Mouse (Mus musculus) midbrain, embryonic 11.5 days (tissue): ENCODE results near the gene Dusp10. TPM values are rescaled to one million over a fixed set of nuclear protein-coding genes. Genes with fewer than 3 reads are reported as not detected.

ENCODE experiments used
- ATAC-seq: fragments of 200-750 bp; cut with Nextera tagmentation; 2 replicates; pipeline ENCODE4 v1.8.0; 2017; ENCODE audit warnings: moderate TSS enrichment, moderate library complexity; ENCODE audit not compliant: low FRiP score
- DNase-seq: peaks from one replicate; pipeline ENCODE4 v3.0.0; 2015; ENCODE audit warnings: low spot score; ENCODE audit errors: missing footprints
- H3K27ac ChIP-seq: fragments of 300-500 bp; sonication (generic); 2 replicates; pipeline ENCODE4 v1.5.1; 2014; ENCODE audit warnings: low read depth, low read length
- H3K27me3 ChIP-seq: fragments of 300-500 bp; sonication (generic); 2 replicates; pipeline ENCODE4 v1.6.1; 2014; ENCODE audit warnings: mild to moderate bottlenecking, low read length, moderate library complexity, mixed read lengths; ENCODE audit not compliant: control insufficient read depth, insufficient read depth
- H3K36me3 ChIP-seq: fragments of 300-500 bp; sonication (generic); 2 replicates; pipeline ENCODE4 v1.6.1; 2014; ENCODE audit warnings: mild to moderate bottlenecking, low read length, moderate library complexity, mixed read lengths; ENCODE audit not compliant: control insufficient read depth, insufficient read depth
- H3K4me1 ChIP-seq: fragments of 300-500 bp; sonication (generic); 2 replicates; pipeline ENCODE4 v1.6.1; 2014; ENCODE audit warnings: low read length; ENCODE audit not compliant: control insufficient read depth, insufficient read depth
- H3K4me2 ChIP-seq: fragments of 300-500 bp; sonication (generic); 2 replicates; pipeline ENCODE4 v1.6.1; 2014; ENCODE audit warnings: mild to moderate bottlenecking, moderate library complexity
- H3K4me3 ChIP-seq: fragments of 300-500 bp; sonication (generic); 2 replicates; pipeline ENCODE4 v1.5.1; 2014; ENCODE audit warnings: low read depth, low read length
- H3K9ac ChIP-seq: fragments of 300-500 bp; sonication (generic); 2 replicates; pipeline ENCODE4 v1.6.1; 2014; ENCODE audit warnings: low read length
- H3K9me3 ChIP-seq: fragments of 300-500 bp; sonication (generic); 2 replicates; pipeline ENCODE4 v1.6.1; 2016; ENCODE audit warnings: low read length; ENCODE audit not compliant: control insufficient read depth
- WGBS: fragments of 180-500 bp; shearing (Covaris S2); extraction: QIAGEN DNeasy Blood & Tissue Kit; methylation state at CpG from one replicate; pipeline ENCODE4 v1.1.7; 2014; 5-methylcytosine and 5-hydroxymethylcytosine counted together
- polyA plus RNA-seq: library from polyadenylated mRNA; unstranded; fragments of >200 nt; fragmentation: Nextera tagmentation; extraction: Ambion mirVana; gene quantifications from 2 replicates; pipeline ENCODE4 v1.2.1, GENCODE M21; 2014

The Dusp10 gene
- polyA plus RNA-seq, 1 experiment from 2014 or later: 9.0 TPM

DNA sequence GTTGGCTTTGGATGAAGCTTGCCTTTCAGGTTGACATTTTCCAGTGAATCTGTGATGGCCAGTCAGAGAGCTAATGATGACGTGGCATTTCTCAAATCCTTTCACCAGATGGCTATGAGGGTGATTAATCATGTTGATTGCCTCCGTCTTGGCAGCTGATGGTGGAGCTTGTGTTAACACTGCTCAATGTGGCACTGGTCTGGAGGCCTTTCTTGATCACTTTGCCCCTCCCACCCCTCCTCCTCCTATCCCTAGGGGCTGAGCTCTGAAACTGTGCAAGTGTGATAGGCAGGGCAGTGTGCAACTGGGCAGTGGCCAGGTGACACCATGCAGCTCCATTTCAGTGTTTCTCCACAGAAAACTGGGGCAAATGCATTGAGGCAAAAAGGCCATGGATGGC lies 8.8 kb upstream of the Dusp10 start:
- no peak overlapping the region for H3K27ac ChIP-seq
- H3K4me1 ChIP-seq: no peaks in the 10 kb centered on the region
- no peaks in the 10 kb centered on the region for H3K36me3 ChIP-seq
- H3K27me3 ChIP-seq: no peaks in the 10 kb centered on the region
- H3K4me3 ChIP-seq: no peak overlapping the region
- no peaks in the 10 kb centered on the region for H3K9me3 ChIP-seq
- DNase-seq: no peak
- no peak overlapping the region for H3K9ac ChIP-seq
- WGBS: 78% methylated on average over 2 of the region's 2 CpGs
- H3K4me2 ChIP-seq: no peak overlapping the region
- no peak for ATAC-seq

DNA sequence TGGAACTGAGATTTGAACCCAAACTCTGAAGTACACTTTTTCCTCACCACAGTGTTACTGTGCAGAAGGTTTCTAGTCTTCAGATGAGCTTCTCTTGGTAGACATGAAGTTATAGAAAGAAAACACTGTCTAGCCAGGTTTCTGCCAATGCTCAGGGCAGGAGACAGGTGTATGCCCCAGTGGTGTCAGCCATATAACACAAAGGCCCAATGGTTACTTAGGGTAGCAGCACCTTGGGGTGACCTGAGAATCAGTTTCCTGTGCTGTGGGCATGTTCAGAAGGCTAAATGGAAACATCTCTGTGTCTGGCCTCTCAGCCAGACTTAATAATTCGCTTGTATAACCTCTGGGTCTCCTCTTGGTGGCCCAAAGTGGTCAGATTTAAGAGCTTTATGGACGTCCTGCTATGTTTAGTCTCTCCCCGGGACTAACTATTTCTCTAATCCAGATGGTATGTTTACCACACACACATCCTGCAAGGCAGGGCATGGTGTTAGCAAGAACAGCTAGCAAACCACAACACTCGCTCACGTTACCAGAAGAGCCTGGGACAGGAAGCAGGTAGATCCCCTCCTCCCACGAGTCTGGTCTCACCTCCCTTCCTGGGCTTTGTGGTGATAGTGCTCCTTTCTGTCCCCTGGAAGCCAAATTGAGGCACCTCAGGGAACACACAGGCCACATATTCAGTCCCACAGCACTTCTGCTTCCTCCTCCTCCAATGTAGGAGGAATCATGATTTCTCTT lies 7.6 kb upstream of the Dusp10 start:
- no peaks in the 10 kb centered on the region for H3K9me3 ChIP-seq
- no peak overlapping the region for H3K4me2 ChIP-seq
- ATAC-seq (no peak), DNase-seq (no peak)
- H3K4me3 ChIP-seq: no peak overlapping the region
- H3K27ac ChIP-seq: no peak overlapping the region
- no peak overlapping the region for H3K9ac ChIP-seq
- 70% methylated on average over 6 of the region's 6 CpGs for WGBS
- no peaks in the 10 kb centered on the region for H3K4me1 ChIP-seq
- no peaks in the 10 kb centered on the region for H3K36me3 ChIP-seq
- no peaks in the 10 kb centered on the region for H3K27me3 ChIP-seq

DNA sequence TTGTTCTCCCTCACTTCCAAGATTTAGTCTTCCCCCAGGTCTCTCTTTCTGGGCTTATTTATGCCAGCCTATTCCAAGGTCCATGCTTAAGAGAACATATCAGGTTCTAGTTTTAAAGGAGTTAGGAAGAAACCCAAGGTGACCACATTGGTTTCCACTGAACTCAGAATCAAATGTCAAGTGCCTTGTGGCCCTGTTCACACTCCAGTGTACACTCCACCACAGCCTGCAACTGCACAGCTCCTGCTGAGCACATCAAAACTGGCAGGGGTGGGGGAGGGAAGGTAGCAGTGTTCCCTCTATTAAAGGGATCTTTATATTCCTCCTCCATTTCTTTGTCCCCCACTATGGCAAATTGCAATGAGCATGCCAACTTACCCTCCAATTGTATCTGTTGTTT lies 7.0 kb upstream of the Dusp10 start:
- no peak for ATAC-seq
- Histone ChIP-seq H3K4me3 (no peak overlapping the region), H3K36me3 (no peaks in the 10 kb centered on the region)

DNA sequence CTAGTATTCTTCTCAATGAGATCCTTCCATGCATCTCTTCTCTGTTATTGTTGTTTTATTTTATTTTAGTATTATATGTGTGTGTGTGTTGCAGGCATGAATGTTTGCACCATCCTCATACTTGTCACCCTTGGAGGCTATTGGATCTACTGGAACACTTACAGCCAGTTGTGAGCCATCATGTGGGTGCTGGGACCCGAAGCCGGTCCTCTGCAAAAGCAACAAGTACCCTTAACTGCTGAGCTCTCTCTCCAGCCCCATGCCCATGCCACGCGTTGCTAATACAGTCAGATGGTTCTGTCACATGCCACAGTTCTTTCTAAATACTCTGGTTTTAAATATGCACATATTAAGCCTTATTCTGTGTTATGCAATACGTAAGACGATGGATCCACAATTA lies 1.8 kb upstream of the Dusp10 start:
- Histone ChIP-seq H3K4me3 (no peak overlapping the region), H3K4me1 (no peaks in the 10 kb centered on the region), H3K27me3 (no peaks in the 10 kb centered on the region), H3K27ac (no peak overlapping the region), H3K9ac (no peak overlapping the region), H3K9me3 (no peaks in the 10 kb centered on the region), H3K36me3 (no peaks in the 10 kb centered on the region), H3K4me2 (no peak overlapping the region)
- DNase-seq: no peak
- 91% methylated on average over 6 of the region's 6 CpGs for WGBS
- no peak for ATAC-seq

More for the DNA sequence above, 7.0 kb upstream of the Dusp10 start:
- DNase-seq: no peak
- H3K27me3 ChIP-seq: no peaks in the 10 kb centered on the region
- H3K27ac ChIP-seq: no peak overlapping the region
- H3K4me1 ChIP-seq: no peaks in the 10 kb centered on the region
- no peak overlapping the region for H3K9ac ChIP-seq
- H3K4me2 ChIP-seq: no peak overlapping the region
- no peaks in the 10 kb centered on the region for H3K9me3 ChIP-seq

DNA sequence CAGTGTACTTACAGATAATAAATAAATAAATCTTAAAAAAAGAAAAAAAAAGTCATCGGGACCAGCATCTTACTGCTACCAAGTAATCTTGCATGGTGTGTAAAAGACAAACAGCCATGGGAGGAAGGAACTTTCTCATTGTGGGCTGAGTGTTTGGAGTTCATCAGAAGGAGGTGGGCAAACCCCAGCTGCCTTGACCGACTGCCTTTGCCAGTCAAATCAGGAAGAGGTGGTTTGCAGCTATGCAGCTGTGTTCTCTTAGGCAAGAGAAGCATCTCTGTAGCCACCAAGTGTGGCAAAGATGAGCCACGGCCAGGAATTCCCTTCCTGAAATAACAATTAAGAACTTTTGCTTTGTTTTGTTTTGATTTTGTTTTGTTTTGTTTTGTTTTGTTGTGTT lies 989 bp downstream of the Dusp10 start:
- ATAC-seq (no peak), DNase-seq (no peak)
- 84% methylated on average over 3 of the region's 3 CpGs for whole genome bisulfite sequencing
- peaks cover under 1% of the 10 kb centered on the region; the same call in 1 of the 2 replicates for H3K4me1 ChIP-seq
- H3K27ac ChIP-seq: no peak overlapping the region
- no peak overlapping the region for H3K4me3 ChIP-seq
- H3K9ac ChIP-seq: no peak overlapping the region
- H3K9me3 ChIP-seq: no peaks in the 10 kb centered on the region
- H3K4me2 ChIP-seq: no peak overlapping the region
- H3K36me3 ChIP-seq: no peaks in the 10 kb centered on the region
- no peaks in the 10 kb centered on the region for H3K27me3 ChIP-seq

DNA sequence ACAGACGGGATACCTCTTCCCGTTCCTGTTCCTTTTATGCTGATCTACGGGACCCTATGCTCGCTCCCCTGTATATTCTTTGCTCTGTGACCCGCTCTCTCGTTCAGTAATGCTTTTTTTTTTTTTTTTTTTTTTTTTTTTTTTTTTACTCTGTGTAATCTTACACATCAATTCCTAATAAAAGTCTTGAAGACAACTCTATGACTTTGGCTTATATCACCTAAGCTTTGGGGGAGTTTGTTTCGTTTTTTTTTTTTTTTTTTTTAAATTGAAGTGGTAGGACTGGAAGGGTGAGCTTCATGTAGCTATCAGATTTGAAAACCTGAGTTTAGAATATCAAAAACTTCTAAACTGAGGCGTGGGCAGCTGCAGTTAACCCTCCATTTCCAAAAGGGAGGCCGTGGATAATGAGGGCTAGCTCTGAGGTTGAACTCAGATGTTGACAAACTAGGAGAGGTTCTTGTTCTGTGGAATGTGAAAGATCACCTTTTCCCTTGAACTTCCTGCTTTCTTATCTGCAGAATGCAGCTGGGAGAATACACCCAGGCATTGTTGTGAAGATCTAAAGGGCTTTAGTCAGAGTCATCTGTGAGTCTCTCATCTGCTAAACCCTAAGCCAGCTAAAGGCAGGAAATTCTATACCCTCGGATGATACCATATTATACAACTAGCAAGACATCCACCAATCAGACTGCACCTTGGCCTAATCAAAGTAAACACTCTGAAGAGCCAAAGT lies 3.1 kb downstream of the Dusp10 start:
- no peak overlapping the region for H3K4me3 ChIP-seq
- 81% methylated on average over 10 of the region's 10 CpGs for WGBS
- no peaks in the 10 kb centered on the region for H3K27me3 ChIP-seq
- no peak overlapping the region for H3K4me2 ChIP-seq
- H3K9me3 ChIP-seq: no peaks in the 10 kb centered on the region
- no peaks in the 10 kb centered on the region for H3K36me3 ChIP-seq
- H3K9ac ChIP-seq: no peak overlapping the region
- ATAC-seq (no peak), DNase-seq (no peak)
- 0 out of 2 replicates have a peak overlapping the region, but pooled peaks have one; percentile 21 for H3K27ac ChIP-seq
- H3K4me1 ChIP-seq: peaks cover 4% of the 10 kb centered on the region; the same call in 1 of the 2 replicates

DNA sequence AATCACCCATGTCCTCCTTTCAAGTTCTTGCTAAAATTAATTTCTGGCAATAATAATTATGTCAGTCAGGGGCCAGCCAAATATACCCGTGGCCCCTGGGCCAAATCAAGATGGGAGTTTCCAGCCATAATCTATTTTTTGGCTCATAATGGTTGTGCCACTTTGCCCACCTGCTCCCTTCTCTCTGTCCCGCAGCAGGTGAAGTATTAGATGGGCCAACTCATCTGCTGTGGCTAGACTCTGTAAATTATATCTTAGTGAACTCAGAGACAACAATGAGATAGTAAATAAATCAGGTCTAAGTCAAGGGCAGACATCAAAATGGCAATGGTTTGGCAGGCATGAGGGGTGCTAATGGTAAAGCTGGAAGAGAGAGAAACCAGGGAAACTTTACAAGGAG lies 4.5 kb downstream of the Dusp10 start:
- Histone ChIP-seq H3K4me1 (peaks cover 4% of the 10 kb centered on the region; the same call in 1 of the 2 replicates), H3K27ac (no peak overlapping the region), H3K27me3 (no peaks in the 10 kb centered on the region), H3K9me3 (no peaks in the 10 kb centered on the region), H3K9ac (no peak overlapping the region), H3K4me3 (no peak overlapping the region), H3K4me2 (no peak overlapping the region), H3K36me3 (no peaks in the 10 kb centered on the region)
- WGBS: 87% methylated on average over 2 of the region's 2 CpGs
- ATAC-seq: no peak
- no peak for DNase-seq

DNA sequence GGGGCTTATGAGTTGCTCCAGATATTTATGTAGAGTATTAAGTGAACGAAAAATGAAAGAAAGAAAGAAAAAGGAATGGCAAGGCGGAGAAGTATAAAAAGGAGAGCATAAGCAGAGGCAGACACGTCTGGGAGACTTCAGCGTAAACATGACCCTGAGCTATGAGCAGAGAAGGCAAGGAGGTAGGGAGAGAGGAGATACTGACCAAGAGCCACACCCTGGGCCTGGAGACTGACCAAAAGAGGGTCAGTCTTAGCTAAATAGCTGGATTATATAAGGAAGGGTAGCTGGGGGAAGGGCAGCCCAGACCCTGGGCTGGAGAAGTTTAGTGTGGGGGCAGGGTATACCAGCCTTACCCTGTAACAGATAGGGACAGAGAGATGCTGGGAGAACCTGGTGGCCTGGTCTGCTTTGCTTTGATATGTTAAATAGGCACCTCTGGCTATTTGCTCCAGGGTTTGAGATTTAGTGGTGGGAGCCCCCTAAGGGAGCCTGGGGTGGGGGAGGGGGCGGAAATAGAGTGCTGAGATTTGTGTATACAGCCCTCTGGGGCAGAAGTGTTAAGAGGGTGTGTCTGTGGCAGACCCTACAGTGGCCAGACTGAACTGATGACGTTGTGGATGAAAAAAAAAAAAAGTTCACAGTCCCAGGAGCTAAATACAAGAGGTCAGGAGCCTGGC lies 6.1 kb downstream of the Dusp10 start:
- DNase-seq: no peak
- ATAC-seq: peak; percentile 50; the same call in 1 of the 2 replicates
- H3K36me3 ChIP-seq: no peaks in the 10 kb centered on the region
- no peak overlapping the region for H3K4me3 ChIP-seq
- WGBS: 51% methylated on average over 6 of the region's 6 CpGs
- peaks cover 4% of the 10 kb centered on the region; the same call in 1 of the 2 replicates for H3K4me1 ChIP-seq
- H3K4me2 ChIP-seq: no peak overlapping the region
- H3K27ac ChIP-seq: no peak overlapping the region
- no peaks in the 10 kb centered on the region for H3K9me3 ChIP-seq
- no peak overlapping the region for H3K9ac ChIP-seq
- H3K27me3 ChIP-seq: no peaks in the 10 kb centered on the region

DNA sequence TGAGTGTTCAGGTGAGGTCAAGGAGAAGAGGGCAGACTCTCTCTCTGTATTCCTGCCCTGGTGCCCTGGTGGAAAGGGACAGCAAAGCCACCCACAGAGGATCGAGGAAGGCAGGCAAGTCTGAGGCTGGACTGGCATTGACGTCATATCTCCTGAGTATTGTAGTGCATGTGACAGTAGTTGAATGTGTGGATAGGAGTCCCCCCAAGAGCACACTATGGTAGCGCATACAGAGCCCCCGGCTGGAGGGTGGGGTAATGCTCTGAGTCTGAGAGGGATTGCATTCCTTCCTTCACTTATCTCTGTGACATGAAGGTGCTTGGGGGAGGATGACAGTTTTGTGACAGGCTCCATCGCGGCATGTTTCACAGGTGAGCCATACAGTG lies 6.6 kb downstream of the Dusp10 start:
- H3K27ac ChIP-seq: no peak overlapping the region
- H3K36me3 ChIP-seq: no peaks in the 10 kb centered on the region
- H3K9ac ChIP-seq: no peak overlapping the region
- no peaks in the 10 kb centered on the region for H3K9me3 ChIP-seq
- DNase-seq (no peak), ATAC-seq (peak; percentile 46; the same call in 1 of the 2 replicates)
- no peak overlapping the region for H3K4me2 ChIP-seq
- no peak overlapping the region for H3K4me3 ChIP-seq
- peaks cover 4% of the 10 kb centered on the region; the same call in 1 of the 2 replicates for H3K4me1 ChIP-seq
- H3K27me3 ChIP-seq: no peaks in the 10 kb centered on the region
- WGBS: 44% methylated on average over 6 of the region's 6 CpGs
